Comparison of ENCODE assay signal across 25 mouse cellular contexts in the genomic region with DNA sequence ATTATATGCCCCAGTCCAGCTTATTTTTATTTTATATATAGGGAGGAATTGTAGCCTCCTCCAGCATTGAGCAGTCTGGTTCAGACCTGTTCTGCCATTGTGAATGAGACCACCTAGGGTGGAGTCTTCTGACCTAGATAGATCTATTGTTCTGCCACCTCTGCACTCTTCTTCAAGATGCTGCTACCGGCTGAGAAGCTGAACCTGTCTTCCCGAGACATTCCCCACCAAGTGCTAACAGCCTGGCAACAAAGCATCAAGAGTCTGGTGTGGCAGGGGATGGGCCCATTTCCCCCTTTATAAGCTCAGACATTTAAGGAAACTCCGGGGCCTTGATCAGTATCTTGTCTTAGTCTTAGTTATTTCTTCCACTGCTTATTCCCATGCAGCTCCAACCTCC. TPM values are rescaled to one million over a fixed set of nuclear protein-coding genes. Genes with fewer than 3 reads are reported as not detected.
"Had no signal": no experiment of that assay in that cellular context is flagged by ENCODE, and none has a peak within 500 bp of the region (broad histone marks: within the 10 kb centered on the region; RNA-seq: fewer than 3 reads in every experiment).

No protein-coding gene starts in this region.

- DNase-seq: kidney, adult 9 months; kidney, postnatal 14 days; kidney, postnatal 4 days; left cerebral cortex, postnatal 4 days; liver, postnatal 0 days; lung, embryonic 14.5 days; thymus, adult 18-20 months; thymus, postnatal 36 days had no signal

- ATAC-seq: liver, postnatal 0 days; lung, postnatal 0 days; midbrain, embryonic 16.5 days had no signal

- H3K27me3 ChIP-seq: limb, embryonic 12.5 days; limb, embryonic 15.5 days; midbrain, embryonic 12.5 days; neural tube, embryonic 13.5 days had no signal

- H3K36me3 ChIP-seq: limb, embryonic 12.5 days; limb, embryonic 15.5 days; midbrain, embryonic 12.5 days; neural tube, embryonic 13.5 days had no signal

- H3K27ac ChIP-seq: limb, embryonic 12.5 days; limb, embryonic 15.5 days; liver, embryonic 14.5 days; macrophage; midbrain, embryonic 12.5 days; neural tube, embryonic 13.5 days had no signal

- H3K9me3 ChIP-seq: limb, embryonic 12.5 days; limb, embryonic 15.5 days; midbrain, embryonic 12.5 days; neural tube, embryonic 13.5 days had no signal

- H3K4me1 ChIP-seq: limb, embryonic 12.5 days; limb, embryonic 15.5 days; midbrain, embryonic 12.5 days; neural tube, embryonic 13.5 days had no signal

- H3K4me2 ChIP-seq: limb, embryonic 12.5 days; limb, embryonic 15.5 days; liver, embryonic 11.5 days; lung, embryonic 14.5 days; midbrain, embryonic 12.5 days; neural tube, embryonic 13.5 days had no signal

- H3K9ac ChIP-seq: limb, embryonic 12.5 days; limb, embryonic 15.5 days; liver, embryonic 14.5 days; liver, postnatal 0 days; lung, embryonic 14.5 days; midbrain, embryonic 12.5 days; neural tube, embryonic 13.5 days had no signal

- H3K4me3 ChIP-seq: limb, embryonic 12.5 days; limb, embryonic 15.5 days; midbrain, embryonic 12.5 days; myocyte; neural tube, embryonic 13.5 days had no signal

RNA-seq across cellular contexts. Expression of a gene that starts 48.4 kb away (rescaled TPM):
- total RNA-seq: layer of hippocampus, adult 18-20 months; layer of hippocampus, postnatal 14 days; left cerebral cortex, adult 8-10 months; left cerebral cortex, postnatal 14 days; left cerebral cortex, postnatal 4 days; megakaryocyte, adult 5-6 weeks; monocyte, adult 5-6 weeks; neutrophil, adult 5-6 weeks had no signal
- polyA plus RNA-seq: limb, embryonic 12.5 days; lung, embryonic 14.5 days; lung, postnatal 0 days; macrophage; midbrain, embryonic 12.5 days; midbrain, embryonic 16.5 days; myocyte; neural tube, embryonic 13.5 days had no signal
